Mouse (Mus musculus) skeletal muscle tissue, adult 2 months (tissue): Measurements from ENCODE around the gene Rap1gds1.
A peak's percentile ranks its signal among the peaks of the same experiment; 100 is the strongest.

Source experiments
- DNase-seq: peaks from one replicate; pipeline ENCODE4 v3.0.0-alpha.2; 2012; ENCODE audit warnings: low read depth, low spot score

Gene Rap1gds1

DNA sequence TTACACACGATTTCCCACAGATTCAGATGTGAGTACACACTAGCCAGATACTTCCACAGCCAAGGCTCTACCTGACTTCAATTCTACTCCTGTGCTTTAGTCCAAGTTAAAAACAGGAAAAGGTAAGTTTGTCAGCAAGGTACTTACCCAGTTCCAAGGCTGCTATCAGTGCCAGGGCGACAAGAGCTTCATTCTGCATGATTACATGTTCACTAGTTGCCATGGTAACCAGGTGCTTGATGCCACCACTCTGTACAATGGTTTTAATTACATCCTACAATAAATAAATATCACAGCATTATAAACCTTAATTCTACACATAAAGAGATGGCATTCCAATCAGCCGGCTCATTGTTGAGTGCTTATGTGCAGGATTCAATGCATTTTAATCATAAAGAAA lies 129.5 kb downstream of the Rap1gds1 start:
- DNase-seq, result no peak

DNA sequence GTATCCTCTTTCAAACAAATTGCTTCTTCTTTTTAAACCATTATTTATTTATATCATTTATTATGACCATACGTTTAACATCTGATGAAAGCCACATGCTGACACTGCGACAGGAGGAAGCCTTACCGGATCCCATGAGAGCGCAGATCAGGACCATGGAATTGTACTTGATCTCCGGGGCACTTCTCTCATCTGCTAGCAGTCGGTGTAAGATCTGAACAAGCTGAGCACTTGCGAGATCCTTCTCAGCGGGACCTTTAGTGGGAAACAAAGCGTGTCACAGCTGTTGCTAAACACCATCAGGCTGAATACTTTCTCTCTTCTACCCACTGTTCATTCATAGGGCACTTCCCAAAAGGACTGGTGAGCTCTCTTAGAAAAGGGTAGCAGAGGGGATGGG lies 133.4 kb downstream of the Rap1gds1 start:
- DNase-seq, result no peak

- no peak for DNase-seq
Measured at GRCm38 (mm10) chr3:138937241-138937640, 137.8 kb downstream of the Rap1gds1 start.

- DNase-seq, result no peak
Measured at GRCm38 (mm10) chr3:138936780-138937179, 138.2 kb downstream of the Rap1gds1 start.

GRCm38 (mm10) chr3:138927437-138927836 lies 147.6 kb downstream of the Rap1gds1 start:
- DNase-seq, result no peak

DNA sequence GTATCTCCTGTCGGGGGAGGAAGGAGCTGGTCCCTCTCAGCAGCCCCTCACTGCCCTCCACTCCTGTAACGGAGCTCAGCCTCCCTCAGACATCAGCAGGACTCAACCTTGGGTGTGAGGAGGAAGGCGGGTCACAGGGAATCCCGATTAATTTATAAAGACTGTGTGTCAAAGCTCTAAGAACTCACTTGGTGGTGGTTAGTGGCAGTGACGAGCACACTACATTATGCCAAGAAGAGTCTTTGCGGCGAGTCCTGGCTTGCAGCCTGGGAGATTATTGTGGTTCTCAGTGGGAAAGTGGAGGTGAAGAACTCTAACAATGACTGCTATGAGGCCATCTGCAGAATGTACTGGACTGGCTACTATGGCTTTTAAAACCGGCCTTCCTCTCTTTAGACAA lies 148.8 kb downstream of the Rap1gds1 start:
- no peak for DNase-seq

DNA sequence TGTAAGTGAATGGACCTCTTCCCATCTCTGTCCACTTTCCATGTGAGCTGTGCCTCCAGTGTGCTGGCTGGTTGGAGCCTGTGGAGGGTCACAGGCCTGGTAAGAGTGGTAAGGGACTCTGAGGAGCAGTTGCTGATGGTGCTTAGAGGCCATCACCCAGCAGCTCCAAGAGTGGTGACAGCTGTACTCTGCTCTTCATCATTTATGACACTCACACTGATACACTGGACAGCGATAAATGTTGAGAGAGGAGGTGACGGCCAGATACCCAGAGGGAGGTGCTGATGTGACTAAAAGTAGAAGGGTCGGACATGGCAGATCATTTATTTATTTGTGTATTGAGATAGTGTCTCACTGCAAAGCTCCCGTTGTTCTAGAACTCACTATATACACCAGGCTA lies 156.8 kb downstream of the Rap1gds1 start:
- DNase-seq, result no peak

GRCm38 (mm10) chr3:138917016-138917415 lies 158.0 kb downstream of the Rap1gds1 start:
- DNase-seq, result no peak

GRCm38 (mm10) chr3:138916591-138916990 lies 158.4 kb downstream of the Rap1gds1 start:
- no peak for DNase-seq

DNA sequence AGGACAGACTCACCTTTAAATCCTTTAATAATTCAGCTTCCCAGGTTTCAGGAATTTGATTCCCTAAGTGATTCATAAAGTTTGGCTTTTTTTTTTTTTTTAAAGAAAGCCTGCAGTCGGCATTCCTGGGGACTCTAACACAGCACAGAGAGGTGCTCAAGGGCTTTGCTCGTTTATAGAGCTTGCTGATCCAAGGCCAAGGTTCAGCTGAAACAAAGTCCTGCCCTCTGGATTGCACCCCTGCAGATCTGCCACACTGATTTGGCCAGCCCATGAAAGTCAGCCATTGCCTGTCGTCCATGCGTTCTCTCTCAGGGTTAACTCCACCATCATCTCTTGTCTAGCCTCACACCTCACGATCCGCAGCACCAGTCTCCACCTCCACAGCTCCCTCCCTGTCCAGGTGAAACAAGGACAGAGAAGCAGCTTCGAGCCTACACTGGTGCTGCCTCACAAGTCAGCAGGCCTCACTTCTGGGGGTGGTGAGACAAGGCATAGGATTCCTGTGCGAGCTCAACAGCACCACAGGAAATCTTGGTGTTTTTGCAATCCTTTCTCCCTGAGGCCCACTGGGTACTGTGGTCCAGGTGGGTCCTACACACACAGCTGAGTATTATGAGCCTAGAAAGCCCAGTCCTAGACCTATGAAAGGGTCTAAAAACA lies 160.2 kb downstream of the Rap1gds1 start:
- no peak for DNase-seq

DNA sequence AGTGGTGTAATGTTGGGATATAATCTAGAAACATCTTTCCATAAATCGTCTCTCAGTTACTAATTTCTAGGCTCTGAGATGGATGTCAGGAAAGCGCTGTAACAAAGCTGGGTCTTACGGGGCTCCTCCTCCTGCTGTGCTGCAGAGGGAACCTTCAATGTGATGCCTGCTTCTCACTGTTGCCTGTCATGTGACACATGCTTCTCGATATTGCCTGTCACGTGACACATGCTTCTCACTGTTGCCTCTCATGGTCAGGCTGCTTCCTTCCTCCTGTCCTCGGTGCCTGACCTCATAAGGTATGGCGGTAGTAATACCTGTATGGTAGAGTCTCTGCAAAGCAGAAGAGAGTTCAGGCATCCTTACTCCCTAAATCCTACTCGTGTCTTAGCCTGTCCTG lies 162.5 kb downstream of the Rap1gds1 start:
- no peak for DNase-seq

DNA sequence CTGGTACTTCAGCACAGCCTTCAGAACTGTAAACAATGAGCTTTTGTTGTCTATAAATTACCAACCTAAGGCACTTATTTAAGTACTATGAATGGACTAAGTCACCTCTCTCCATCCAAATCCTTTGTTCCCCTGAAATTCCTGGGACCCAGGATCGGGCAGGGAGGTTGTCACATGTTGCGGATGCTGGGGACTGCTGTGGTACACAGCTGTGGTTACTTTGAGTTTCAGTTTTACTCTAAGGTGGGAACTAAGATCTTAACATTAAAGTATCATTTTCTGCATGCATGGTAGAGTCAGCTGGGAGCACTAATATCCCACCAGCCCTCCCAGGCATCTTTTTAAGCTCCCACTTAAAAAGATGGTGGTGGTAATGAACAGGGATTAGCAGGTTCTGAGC lies 165.7 kb downstream of the Rap1gds1 start:
- DNase-seq, result no peak

- peak; percentile 57 for DNase-seq
Measured at GRCm38 (mm10) chr3:138906112-138906880, 168.7 kb downstream of the Rap1gds1 start.

GRCm38 (mm10) chr3:138905678-138906077 lies 169.3 kb downstream of the Rap1gds1 start:
- DNase-seq, result no peak

DNA sequence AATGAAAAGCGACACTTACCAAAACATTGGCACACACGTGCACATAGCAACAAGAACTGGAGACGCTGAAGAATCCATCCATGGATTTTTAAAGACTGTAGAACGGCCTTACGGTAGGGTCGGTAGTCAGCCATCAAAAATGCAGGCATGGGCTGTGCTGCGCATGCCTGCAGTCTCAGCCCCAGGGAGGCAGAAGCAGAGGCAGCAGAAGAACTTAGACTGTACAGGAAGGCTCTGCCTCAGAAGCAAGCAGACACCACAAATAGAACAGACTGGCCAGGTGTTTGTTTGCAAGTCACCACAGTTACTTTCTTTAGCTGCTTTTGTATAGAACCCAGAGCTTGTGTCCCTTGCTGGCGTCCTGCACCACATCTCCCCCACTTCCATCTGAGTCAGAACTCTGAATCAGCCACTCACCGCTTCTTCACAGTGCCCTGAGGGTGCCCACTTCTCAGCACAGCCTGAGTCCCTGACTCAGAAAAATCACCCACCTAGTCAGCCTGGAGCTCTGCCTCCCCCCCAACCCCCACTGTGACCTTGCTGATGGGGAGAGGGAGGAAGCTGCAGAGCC lies 174.3 kb downstream of the Rap1gds1 start:
- DNase-seq, result no peak

- no peak for DNase-seq
Measured at GRCm38 (mm10) chr3:138898055-138898454, 176.9 kb downstream of the Rap1gds1 start.

DNA sequence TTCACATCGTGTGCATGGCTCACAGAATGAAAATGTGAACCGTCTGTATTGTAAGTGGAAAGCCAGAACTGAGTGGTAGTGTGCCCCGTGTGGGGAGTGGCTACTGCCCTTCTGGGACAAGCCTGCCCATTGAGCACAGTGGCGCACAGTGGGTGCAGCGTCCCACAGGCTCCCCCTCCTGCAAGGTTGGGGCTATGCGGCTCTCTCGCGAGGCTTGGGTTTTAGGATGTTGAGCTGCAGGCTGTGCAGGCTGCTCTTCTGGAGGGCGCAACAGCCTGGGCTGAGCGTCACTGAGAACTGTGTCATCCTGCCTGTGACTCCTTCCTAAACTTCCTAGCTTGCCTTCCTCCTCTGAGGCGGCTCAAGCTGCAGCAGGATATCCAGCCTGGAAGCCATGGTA lies 177.5 kb downstream of the Rap1gds1 start:
- DNase-seq, result no peak

DNA sequence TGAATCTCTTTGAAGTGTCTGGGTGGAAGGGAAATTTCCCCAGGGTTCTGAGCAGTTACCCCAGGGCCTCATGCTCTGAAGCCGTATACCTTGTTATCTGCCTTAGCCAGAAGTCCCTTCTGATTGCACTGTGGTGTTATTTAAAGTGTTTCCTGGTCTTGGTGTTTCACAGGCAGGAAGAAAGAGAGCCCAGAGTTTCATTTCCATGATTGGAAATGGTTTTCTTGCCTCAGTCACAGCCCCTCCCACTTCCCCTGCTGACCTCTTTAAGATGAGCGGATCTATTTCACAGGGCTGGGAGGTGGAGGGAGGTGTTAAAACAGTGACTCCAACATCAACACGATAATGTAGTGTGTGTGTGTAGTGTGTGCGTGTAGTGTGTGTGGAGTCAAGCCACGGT lies 181.5 kb downstream of the Rap1gds1 start:
- no peak for DNase-seq

GRCm38 (mm10) chr3:138889769-138890295 lies 185.2 kb downstream of the Rap1gds1 start:
- DNase-seq, result no peak

- DNase-seq, result peak; percentile 42
Measured at GRCm38 (mm10) chr3:138889214-138889613, 185.8 kb downstream of the Rap1gds1 start.

- no peak for DNase-seq
Measured at GRCm38 (mm10) chr3:138886121-138886520, 188.9 kb downstream of the Rap1gds1 start.

- DNase-seq, result no peak
Measured at GRCm38 (mm10) chr3:138881725-138882347, 193.2 kb downstream of the Rap1gds1 start.
